Mouse (Mus musculus): ENCODE measurements around the gene 9330182O14Rik.

- TF ChIP-seq CTCF (IDR thresholded peaks at IDR 0.05) = no peak
- TF ChIP-seq EP300 (IDR thresholded peaks at IDR 0.05) = no peak
Observed at GRCm38 (mm10) chr15:40169705-40170104, 35.5 kb downstream of the 9330182O14Rik start.
